Mouse (Mus musculus): ENCODE measurements at regions not wholly inside any gene's neighbourhood (a gene's known extent, or its start where the extent isn't known, plus 50 kb on each side); places are given as distances from the start of the nearest gene placed in this dataset.

- no peak for TF ChIP-seq CTCF (IDR thresholded peaks at IDR 0.05; ENCODE audit: low read depth)
- no peak for TF ChIP-seq EP300 (IDR thresholded peaks at IDR 0.05; ENCODE audit: low read depth)
Observed at GRCm38 (mm10) chr1:164620129-164620528, 162.0 kb upstream of the Atp1b1 start.
